Mouse (Mus musculus) 3134 (cell line): ENCODE results near the gene Nup133.

ENCODE experiments used
- DNase-seq: peaks from one replicate; pipeline ENCODE4 v3.0.0-alpha.2; 2011; ENCODE audit warnings: low spot score; ENCODE audit not compliant: insufficient read length; ENCODE audit errors: extremely low read depth

The Nup133 gene

GRCm38 (mm10) chr8:123891271-123891670, 57.8 kb downstream of the Nup133 start:
- DNase-seq = peak; percentile 48

DNA sequence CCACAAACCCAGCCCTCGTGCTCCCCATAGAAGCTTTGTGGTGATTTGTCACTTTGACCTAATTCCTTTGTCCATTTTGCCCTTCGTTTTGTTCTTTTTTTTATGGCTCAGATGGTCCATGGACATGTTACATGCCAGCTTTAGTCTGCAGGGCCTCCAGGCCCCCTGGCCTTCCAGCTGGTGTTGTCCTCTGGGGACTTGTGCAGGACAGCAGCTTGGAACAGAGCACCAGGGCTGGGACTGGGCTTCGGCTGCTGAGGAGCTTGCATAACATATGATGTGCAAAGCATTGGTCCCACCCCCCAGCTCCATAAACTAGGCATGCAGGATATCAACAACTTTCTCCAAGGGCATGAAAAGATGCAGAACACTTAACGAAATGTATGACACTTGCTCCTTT, 59.3 kb downstream of the Nup133 start:
- no peak for DNase-seq

DNA sequence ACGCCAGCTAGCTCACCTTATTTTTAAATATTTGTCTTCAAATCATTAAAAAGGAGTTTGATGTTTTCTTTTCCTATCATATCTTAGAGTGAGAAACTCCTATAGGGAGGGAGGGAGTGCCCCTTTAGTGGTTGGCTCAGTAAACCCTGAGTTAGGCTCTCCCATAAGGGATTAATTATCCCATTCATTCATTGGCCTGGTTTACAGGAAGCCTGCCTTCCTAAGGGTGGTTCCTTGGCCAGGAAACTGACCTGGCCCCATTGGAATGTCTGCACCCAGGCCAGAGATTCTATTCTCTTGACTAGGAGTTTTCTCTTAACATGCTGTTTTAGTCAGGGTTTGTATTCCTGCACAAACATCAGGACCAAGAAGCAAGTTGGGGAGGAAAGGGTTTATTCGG, 61.1 kb downstream of the Nup133 start:
- peak; percentile 45 for DNase-seq

DNA sequence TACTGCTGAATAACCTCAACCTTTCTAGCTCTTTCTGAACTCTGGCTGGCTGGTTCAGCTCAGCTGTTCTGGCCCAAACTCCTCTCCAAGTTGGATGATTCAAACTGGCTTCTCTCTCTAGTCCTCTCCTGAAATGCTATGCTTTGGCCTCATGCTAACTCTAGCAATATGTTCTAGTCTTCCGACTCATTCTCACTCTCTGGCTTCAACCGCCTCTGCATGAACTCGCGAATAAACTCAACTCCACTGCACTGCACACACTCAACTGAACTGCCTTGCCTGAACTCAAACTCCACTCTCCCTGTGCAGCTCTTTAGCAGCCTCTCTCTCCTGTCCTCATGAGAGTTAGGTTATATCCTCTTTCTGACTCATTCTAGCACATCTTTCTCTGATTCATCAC, 61.9 kb downstream of the Nup133 start:
- no peak for DNase-seq

GRCm38 (mm10) chr8:123884721-123885565, 64.1 kb downstream of the Nup133 start:
- DNase-seq = peak; percentile 62

DNA sequence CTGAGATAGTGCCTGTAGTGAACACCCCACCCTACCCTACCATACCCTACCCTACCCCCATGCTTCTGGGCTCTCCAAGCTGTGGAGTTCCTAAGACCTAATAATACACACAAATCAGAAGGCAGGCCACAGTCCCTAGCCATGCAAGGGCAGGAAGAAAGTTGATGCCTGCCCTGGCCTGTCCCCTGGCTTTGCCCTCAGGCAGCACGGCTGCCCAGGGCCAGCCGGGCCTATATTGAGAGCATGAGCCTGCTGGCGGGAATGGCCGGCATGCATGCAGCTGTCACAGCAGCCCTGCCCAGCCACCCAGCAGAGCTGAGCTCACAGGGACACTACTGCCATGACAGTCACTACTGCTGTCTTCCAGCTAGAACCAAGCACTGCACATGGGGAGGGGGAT, 66.0 kb downstream of the Nup133 start:
- DNase-seq = no peak

DNA sequence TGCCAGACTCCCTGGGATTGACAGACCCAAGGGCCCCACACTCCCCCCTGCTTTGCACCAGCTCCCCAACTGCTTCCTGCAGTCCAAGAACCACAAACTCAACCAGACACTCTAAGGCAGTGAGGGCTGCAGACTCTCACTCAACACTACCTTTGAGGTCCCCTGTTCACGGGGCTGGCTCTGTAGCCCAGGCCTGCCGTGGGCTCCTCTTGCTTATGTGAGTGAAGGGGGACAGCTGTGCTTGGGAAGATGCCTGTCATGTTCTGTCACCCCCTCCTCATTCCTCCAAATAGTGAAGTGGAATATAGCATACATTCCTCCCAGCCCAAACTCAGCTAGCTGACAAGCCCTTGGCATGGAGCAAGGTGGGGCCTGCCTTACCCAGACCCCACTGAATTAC, 66.7 kb downstream of the Nup133 start:
- no peak for DNase-seq

DNA sequence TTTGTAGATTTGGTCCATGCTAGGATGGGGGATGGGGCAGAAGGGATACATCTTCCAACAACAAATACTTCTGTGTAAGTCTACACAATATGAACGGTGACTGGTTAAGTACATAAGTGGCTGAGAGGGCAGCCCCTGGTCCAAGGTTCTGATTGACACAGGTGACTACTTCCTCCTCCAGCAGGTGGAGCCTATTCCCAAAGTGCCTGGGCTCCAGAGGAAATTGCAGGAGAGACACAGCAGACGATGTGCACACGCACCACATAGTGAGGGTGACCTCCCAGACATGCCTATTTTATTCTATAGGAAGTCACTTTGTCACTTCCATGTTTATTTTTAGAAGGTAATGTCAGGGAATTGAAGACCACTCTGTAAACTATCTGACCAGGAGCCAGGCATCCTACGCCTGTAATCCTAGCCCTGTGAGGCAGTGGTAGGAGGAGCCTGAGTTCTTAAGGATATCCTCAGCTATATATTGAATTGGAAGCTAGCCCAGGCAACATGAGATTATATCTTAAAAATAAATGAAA, 68.2 kb downstream of the Nup133 start:
- DNase-seq = no peak

- no peak for DNase-seq
These were observed 68.8 kb downstream of the Nup133 start for GRCm38 (mm10) chr8:123880271-123880670.

GRCm38 (mm10) chr8:123877865-123878264, 71.2 kb downstream of the Nup133 start:
- no peak for DNase-seq

DNA sequence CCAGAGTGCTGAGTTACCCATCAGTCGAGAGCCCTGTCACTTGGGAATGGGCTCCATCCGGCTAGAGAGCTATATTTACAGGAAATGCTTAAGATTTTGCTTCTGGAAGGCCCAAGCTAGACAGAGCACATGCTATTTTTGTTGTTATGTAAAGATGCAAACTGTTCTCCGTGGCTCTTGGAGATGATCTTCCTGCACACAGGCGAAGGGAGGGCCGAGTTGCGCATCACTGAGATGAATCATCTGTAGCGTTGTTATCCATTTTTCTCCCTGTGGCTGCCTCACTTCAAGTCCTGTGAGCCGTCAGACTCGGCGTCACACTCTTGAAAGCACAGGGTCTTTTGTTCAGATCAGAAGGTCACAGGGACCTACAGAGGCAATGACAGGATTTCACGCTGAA, 74.7 kb downstream of the Nup133 start:
- DNase-seq = no peak

DNA sequence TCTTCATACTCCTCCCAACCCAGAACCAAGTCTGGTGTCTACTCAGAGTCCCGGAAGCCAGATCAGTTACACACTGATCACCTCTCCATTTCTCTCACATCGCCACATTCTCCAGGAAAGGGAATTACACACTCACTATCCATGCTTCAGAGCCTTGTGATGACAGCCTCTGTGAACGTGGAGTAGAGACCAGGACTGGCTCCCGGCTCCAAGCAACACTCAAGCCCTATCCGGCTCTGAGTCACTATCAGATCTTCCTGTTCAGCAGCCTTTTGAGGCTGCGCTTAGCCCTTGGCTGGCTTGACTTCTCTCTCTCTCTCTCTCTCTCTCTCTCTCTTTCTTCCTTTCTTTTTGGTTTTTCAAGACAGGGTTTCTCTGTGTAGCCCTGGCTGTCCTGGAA, 75.7 kb downstream of the Nup133 start:
- DNase-seq = no peak

- DNase-seq = no peak
These were observed 77.0 kb downstream of the Nup133 start for GRCm38 (mm10) chr8:123872048-123872447.

DNA sequence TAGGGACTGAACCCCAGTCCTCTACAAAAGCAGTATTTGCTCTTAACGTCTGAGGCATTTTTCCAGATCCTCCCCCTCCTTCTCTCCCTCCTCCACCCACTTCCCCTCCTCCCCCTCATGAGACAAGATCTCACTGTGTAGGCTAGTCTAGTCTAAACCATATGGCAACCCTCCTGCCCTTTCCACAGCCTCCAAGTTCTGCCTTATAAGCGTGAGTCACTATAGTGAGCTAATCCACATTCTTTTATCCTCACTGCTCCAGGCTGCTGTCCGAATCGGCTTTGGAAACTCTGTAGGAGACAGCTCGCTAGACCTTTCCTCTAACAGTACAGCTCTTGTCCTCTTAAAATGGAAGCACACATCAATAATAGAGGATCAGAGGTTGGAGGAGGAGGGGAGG, 82.1 kb downstream of the Nup133 start:
- DNase-seq = peak; percentile 57

GRCm38 (mm10) chr8:123865786-123866185, 83.3 kb downstream of the Nup133 start:
- DNase-seq = no peak

DNA sequence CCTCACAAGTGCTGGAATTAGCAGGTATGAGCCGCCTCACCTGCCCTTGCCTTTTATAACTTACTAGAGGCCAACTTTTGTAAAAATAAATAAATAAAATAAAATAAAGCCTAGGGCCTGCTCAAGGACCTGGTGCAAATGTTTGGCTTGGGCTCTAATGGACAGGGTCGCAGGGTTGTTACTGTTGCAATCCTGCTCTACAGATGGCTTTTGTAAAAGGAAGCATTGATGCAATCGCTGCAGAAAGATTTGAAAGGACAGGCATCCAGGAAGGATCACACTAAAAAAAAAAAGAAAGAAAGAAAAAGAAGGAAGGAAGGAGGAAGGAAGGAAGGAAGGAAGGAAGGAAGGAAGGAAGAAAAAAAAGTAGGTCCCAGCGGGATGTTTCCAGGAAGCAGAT, 88.7 kb downstream of the Nup133 start:
- DNase-seq = no peak

- no peak for DNase-seq
These were observed 89.3 kb downstream of the Nup133 start, which contains the start of gene Ccsap for GRCm38 (mm10) chr8:123859648-123860259. Gene Ccsap (minus strand): TSS chr8:123860209.

GRCm38 (mm10) chr8:123858941-123859647, 90.0 kb downstream of the Nup133 start:
- peak; percentile 88 for DNase-seq

- no peak for DNase-seq
These were observed 90.5 kb downstream of the Nup133 start for GRCm38 (mm10) chr8:123858574-123858940.

DNA sequence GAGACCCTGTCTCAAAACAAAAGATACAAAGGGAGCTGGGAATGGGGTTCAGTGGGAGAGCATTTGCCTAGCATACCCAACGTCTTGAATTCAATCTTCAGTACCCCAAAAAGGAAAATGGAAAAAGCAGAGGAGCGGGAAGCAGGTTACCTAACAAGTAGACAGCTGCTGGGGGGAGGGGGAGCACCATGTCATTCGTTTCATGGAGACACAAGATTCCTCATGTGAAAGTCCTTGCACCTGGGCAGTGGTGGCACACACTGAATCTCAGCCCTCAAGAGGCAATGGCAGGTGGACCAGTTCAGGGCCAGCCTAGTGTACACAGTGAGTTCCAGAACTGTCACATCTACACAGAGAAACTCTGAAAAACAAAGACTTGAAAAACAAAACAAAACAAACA, 91.7 kb downstream of the Nup133 start:
- no peak for DNase-seq

GRCm38 (mm10) chr8:123854733-123855475, 94.2 kb downstream of the Nup133 start:
- no peak for DNase-seq
